Mouse (Mus musculus) CD8-positive naive resting alpha-beta T cell, adult 2 months (primary cell): ENCODE results near the gene Gm10272.
"Not testable (repeated sequence)": the region's sequence is repeated elsewhere in the genome, so short reads cannot be mapped to it uniquely, and the experiment has no call there.

Experiments used
- DNase-seq, 2 experiments: peaks; one replicate each; pipeline ENCODE4 v3.0.0; 2022; ENCODE audit warnings: low read depth in 2 of 2, low spot score in 2 of 2

The Gm10272 gene

DNA sequence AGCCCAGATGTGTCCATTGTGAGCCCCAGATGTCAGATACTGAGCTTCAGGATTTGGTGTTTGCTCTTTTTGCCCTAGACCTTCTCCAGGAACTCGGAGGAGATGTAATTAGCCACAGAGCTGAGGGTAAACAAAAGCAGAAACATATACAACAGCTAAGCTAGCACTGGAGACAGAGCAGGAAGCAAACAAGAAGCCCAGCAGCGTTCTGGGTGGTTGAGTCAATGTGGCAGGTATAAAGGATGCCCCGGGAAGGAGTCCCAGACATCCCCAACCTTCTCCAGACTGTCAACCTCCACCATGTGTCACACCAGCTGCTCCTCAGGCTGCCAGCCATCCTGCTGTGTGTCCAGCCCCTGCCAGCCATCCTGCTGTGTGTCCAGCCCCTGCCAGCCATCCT, 19.8 kb downstream of the Gm10272 start, which contains the start of gene Gm10100:
Gene Gm10100, plus strand, starts transcription at position 301 of the 400 bp plus-strand sequence.
- DNase-seq, result no peak

- DNase-seq, result no peak
These were observed 21.9 kb downstream of the Gm10272 start for GRCm38 (mm10) chr10:77728280-77728679.

GRCm38 (mm10) chr10:77729241-77729640, 22.8 kb downstream of the Gm10272 start:
- no peak for DNase-seq

GRCm38 (mm10) chr10:77735928-77736327, 29.5 kb downstream of the Gm10272 start:
- DNase-seq, result no peak

DNA sequence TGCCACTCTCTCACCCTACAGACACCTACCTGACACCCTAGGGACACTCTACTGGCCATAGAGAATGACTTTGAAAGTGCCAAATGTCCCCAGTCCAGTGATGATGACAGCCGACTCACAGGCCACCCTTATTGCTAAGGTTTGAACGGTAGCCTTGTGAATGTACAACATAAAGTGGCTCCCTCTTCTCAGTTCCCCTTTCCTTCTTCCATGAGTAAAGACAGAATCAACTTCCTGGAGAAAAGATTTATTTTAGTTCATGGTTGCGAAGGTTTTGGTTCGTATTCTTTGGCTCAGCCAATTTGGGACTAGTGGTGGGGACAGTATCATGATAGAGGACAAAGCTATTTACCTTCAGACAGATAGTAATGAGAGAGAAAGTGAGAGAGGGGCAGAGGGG, 32.5 kb downstream of the Gm10272 start:
- no peak for DNase-seq

DNA sequence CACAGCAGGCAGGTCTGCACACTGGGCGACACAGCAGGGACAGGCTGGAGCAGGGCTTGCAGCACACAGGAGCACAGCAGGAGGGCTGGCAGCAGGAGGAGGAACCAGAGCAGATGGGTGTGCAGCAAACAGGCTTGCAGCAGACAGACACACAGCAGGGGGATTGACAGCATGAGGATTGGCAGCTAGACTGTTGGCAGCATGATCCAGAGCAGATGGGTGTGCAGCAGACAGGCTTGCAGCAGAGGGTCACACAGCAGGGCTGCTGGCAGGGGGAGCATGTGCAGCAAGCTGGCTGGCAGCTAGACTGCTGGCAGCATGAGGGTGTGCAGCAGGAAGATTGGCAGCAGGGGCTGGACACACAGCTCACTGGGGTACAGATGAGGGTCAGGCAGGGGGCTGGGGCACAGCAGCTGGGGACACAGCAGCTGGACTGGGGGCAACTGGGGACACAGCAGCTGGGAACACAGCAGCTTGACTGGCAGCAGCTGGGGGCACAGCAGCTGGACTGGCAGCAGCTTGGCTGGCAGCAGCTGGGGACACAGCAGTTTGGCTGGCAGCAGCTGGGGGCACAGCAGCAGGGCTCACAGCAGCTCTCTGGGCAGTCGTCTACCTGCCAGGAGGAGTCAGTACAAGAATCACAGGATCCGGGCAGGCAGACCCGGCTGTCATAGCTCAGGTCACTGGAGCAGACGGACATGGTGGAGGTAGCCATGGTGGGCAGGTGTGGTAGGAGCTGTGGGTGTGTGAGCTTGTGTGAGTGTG, 35.7 kb downstream of the Gm10272 start, which contains the start of gene Gm18596:
Gene Gm18596, minus strand, starts transcription at position 715 of the 765 bp plus-strand sequence.
- DNase-seq, result not testable (repeated sequence)

DNA sequence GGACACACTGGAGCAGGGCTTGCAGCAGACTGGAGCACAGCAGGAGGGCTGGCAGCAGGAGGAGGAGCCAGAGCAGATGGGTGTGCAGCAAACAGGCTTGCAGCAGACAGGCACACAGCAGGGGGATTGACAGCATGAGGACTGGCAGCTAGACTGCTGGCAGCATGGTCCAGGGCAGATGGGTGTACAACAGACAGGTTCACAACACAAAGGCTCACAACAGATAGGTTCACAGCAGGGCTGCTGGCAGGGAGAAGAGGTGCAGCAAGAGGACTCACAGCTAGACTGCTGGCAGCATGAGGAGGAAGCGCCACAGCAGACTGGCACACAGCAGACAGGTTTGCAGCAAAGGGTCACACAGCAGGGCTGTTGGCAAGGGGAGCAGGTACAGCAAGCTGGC, 44.3 kb downstream of the Gm10272 start:
- DNase-seq, result not testable (repeated sequence)

GRCm38 (mm10) chr10:77751254-77751653, 44.8 kb downstream of the Gm10272 start, which contains the start of gene Gm9736:
Gene Gm9736, minus strand, starts transcription at chr10:77751354.
- not testable (repeated sequence) for DNase-seq

GRCm38 (mm10) chr10:77752312-77752711, 45.9 kb downstream of the Gm10272 start:
- not testable (repeated sequence) for DNase-seq

DNA sequence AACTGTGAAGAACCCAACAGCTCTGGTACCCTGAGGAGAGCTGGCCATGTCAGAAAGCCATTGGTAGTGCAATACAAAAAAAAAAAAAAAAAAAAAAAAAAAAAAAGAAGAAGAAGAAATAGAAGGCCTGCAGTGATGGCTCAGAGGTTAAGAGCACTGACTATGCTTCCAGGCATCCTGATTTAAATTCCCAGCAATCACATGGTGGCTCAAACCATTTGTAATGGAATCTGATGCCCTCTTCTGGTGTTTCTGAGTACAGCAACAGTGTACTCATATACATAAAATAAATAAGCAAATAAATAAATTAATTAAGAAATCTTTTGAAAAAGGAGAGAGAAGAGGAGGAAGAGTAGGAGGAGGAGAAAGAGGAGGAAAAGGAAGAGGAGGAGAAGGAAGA, 47.0 kb downstream of the Gm10272 start:
- DNase-seq, result no peak
